Mouse (Mus musculus) lung, embryonic 14.5 days (tissue): ENCODE measurements around the gene Erc2. TPM values are rescaled to one million over a fixed set of nuclear protein-coding genes. Genes with fewer than 3 reads are reported as not detected.

Experiments
- ATAC-seq: fragments of 200-750 bp; cut with Nextera tagmentation; 2 replicates; pipeline ENCODE4 v1.8.0; 2017; ENCODE audit warnings: mild to moderate bottlenecking, moderate TSS enrichment, moderate library complexity; ENCODE audit not compliant: insufficient read depth
- DNase-seq: peaks from one replicate; pipeline ENCODE4 v3.0.0-alpha.2; 2015
- H3K27ac ChIP-seq: fragments of 300-500 bp; sonication (generic); 2 replicates; pipeline ENCODE4 v1.5.1; 2014; ENCODE audit warnings: low read depth, mild to moderate bottlenecking, moderate library complexity
- H3K27me3 ChIP-seq: fragments of 300-500 bp; sonication (generic); 2 replicates; pipeline ENCODE4 v1.6.1; 2014; ENCODE audit warnings: low read length, control low read depth; ENCODE audit not compliant: insufficient read depth
- H3K36me3 ChIP-seq: fragments of 300-500 bp; sonication (generic); 2 replicates; pipeline ENCODE4 v1.6.1; 2014; ENCODE audit warnings: control low read depth; ENCODE audit not compliant: insufficient read depth
- H3K4me1 ChIP-seq: fragments of 300-500 bp; sonication (generic); 2 replicates; pipeline ENCODE4 v1.6.1; 2014; ENCODE audit warnings: antibody characterized with exemption, control low read depth; ENCODE audit not compliant: insufficient read depth
- H3K4me2 ChIP-seq: fragments of 300-500 bp; sonication (generic); 2 replicates; pipeline ENCODE4 v1.6.1; 2014; ENCODE audit warnings: mild to moderate bottlenecking
- H3K4me3 ChIP-seq: fragments of 300-500 bp; sonication (generic); 2 replicates; pipeline ENCODE4 v1.5.1; 2014; ENCODE audit warnings: low read depth, low read length
- H3K9ac ChIP-seq: fragments of 300-500 bp; sonication (generic); 2 replicates; pipeline ENCODE4 v1.6.1; 2014
- H3K9me3 ChIP-seq: fragments of 300-500 bp; sonication (generic); 2 replicates; pipeline ENCODE4 v1.6.1; 2016; ENCODE audit warnings: low read depth, low read length, control low read depth
- CTCF ChIP-seq: IDR thresholded peaks from 2 replicates; pipeline ENCODE4 v1.5.1; 2016; ENCODE audit warnings: antibody characterized with exemption, low read depth
- WGBS: fragments of 180-500 bp; shearing (Covaris S2); extraction: QIAGEN DNeasy Blood & Tissue Kit; methylation state at CpG from one replicate; pipeline ENCODE4 v1.1.7; 2014; 5-methylcytosine and 5-hydroxymethylcytosine counted together
- polyA plus RNA-seq: library from polyadenylated mRNA; unstranded; fragments of >200 nt; fragmentation: Nextera tagmentation; extraction: Ambion mirVana; gene quantifications from 2 replicates; pipeline ENCODE4 v1.2.1, GENCODE M21; 2014

Erc2 gene
- polyA plus RNA-seq, 1 experiment from 2014 or later: 2.1 TPM

DNA sequence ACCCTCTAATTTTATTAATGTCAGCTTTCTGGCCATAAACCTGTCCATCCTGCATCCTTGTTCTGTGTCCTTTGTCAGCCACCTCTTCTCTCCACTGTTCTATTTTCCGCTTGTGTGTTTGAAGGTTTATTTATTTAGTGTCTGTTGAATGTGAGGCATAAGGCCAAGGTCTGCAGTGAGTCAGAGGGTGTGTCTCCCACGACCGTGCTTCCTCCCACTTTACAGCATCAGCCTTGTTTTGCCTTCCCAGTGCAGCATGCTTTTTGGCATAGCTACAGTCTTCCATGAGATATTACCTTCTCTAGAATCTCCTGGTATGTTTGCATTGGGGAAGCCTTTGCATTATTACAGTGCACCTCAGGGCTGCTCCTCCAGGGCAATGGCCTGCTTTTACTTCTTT, 200.8 kb downstream of the Erc2 start:
- H3K27ac ChIP-seq: no peak overlapping the region
- H3K36me3 ChIP-seq: no peaks in the 10 kb centered on the region
- DNase-seq: peak; percentile 17
- no peaks in the 10 kb centered on the region for H3K9me3 ChIP-seq
- no peaks in the 10 kb centered on the region for H3K4me1 ChIP-seq
- WGBS: 16% methylated on average over 3 of the region's 3 CpGs
- H3K4me3 ChIP-seq: no peak overlapping the region
- H3K9ac ChIP-seq: no peak overlapping the region
- H3K4me2 ChIP-seq: no peak overlapping the region
- ATAC-seq: no peak; the same call in 1 of the 2 replicates
- TF ChIP-seq CTCF: no peak
- no peaks in the 10 kb centered on the region for H3K27me3 ChIP-seq

DNA sequence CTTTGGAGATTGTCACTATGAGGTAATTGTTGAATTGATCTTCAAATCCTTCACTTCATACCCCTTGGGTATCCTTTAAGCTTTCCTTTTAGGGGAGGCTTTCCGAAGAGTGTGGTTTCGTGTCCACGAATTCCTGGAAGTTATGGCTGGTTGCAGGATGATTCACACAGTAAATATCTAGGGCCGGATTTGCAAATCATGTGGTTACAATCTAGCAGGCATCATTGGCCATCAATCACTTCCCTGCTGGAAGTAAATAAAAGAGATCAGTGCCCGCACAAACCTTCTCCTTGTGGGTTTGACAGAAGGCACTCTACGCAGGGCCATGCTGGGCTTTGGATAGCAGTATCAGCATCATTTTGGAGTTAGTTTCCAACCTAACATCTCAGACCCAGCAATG, 201.7 kb downstream of the Erc2 start:
- Histone ChIP-seq H3K27me3 (no peaks in the 10 kb centered on the region), H3K4me2 (no peak overlapping the region), H3K9me3 (no peaks in the 10 kb centered on the region), H3K27ac (no peak overlapping the region), H3K9ac (no peak overlapping the region), H3K4me3 (no peak overlapping the region), H3K4me1 (no peaks in the 10 kb centered on the region), H3K36me3 (no peaks in the 10 kb centered on the region)
- WGBS: 71% methylated on average over 6 of the region's 6 CpGs
- ATAC-seq (no peak), DNase-seq (no peak)
- TF ChIP-seq CTCF: no peak

DNA sequence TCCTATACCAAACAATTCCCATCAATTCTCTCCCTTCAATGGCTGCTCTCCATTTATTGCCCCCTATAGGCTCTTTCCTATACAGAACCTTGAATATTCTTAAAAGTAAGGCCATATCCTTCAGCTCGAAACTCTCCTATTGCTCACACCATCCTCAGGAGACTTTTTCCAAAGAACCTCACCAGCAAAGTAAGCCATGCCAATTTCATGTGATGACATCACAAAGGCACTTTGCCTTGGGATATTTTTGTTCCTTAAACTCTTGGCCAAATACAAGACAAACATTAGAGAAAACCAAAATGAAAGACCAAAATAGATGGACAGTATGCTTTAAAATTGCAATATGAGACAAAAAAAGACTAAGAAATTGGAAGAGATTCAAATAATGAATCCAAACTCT, 204.6 kb downstream of the Erc2 start:
- Histone ChIP-seq H3K4me1 (no peaks in the 10 kb centered on the region), H3K9ac (no peak overlapping the region), H3K36me3 (no peaks in the 10 kb centered on the region), H3K4me3 (no peak overlapping the region), H3K9me3 (no peaks in the 10 kb centered on the region), H3K27ac (no peak overlapping the region), H3K4me2 (no peak overlapping the region), H3K27me3 (no peaks in the 10 kb centered on the region)
- whole genome bisulfite sequencing: 84% methylated on average over 1 of the region's 1 CpGs
- ATAC-seq (no peak), DNase-seq (no peak)
- TF ChIP-seq CTCF: no peak

DNA sequence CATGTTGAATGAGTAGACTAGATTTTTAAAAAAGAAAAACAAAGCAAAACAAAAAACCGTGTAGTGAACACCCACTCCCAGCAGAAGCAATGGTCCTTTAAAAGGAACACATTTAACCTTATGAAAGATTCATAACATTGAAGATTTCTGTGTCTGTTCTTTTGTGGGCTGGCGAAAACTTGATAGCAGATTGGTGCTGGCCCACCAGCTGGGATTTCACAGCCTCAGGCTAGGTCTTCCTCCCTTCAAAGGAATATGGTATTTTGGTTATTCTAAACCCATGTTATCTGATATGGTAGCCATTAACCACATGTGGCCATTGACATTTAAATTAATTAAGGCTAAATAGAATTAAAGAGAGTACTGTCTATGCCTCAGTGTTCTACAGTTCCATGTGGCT, 205.9 kb downstream of the Erc2 start:
- ATAC-seq (no peak), DNase-seq (no peak)
- no peaks in the 10 kb centered on the region for H3K4me1 ChIP-seq
- H3K27me3 ChIP-seq: no peaks in the 10 kb centered on the region
- 73% methylated on average over 2 of the region's 2 CpGs for WGBS
- H3K4me3 ChIP-seq: no peak overlapping the region
- TF ChIP-seq CTCF: no peak
- H3K9me3 ChIP-seq: no peaks in the 10 kb centered on the region
- no peaks in the 10 kb centered on the region for H3K36me3 ChIP-seq
- H3K4me2 ChIP-seq: no peak overlapping the region
- no peak overlapping the region for H3K27ac ChIP-seq
- H3K9ac ChIP-seq: no peak overlapping the region

GRCm38 (mm10) chr14:27832196-27832595, 210.0 kb downstream of the Erc2 start:
- Histone ChIP-seq H3K4me3 (no peak overlapping the region), H3K4me1 (no peaks in the 10 kb centered on the region), H3K36me3 (no peaks in the 10 kb centered on the region), H3K9me3 (no peaks in the 10 kb centered on the region), H3K27ac (no peak overlapping the region), H3K9ac (no peak overlapping the region), H3K4me2 (no peak overlapping the region), H3K27me3 (no peaks in the 10 kb centered on the region)
- DNase-seq (no peak), ATAC-seq (no peak)
- no peak for TF ChIP-seq CTCF
- WGBS: 72% methylated on average over 4 of the region's 4 CpGs

- TF ChIP-seq CTCF: no peak
- no peak overlapping the region for H3K9ac ChIP-seq
- H3K27me3 ChIP-seq: no peaks in the 10 kb centered on the region
- DNase-seq: no peak
- H3K4me2 ChIP-seq: no peak overlapping the region
- no peaks in the 10 kb centered on the region for H3K4me1 ChIP-seq
- no peak overlapping the region for H3K4me3 ChIP-seq
- no peaks in the 10 kb centered on the region for H3K36me3 ChIP-seq
- 62% methylated on average over 1 of the region's 1 CpGs for WGBS
- ATAC-seq: no peak
- no peak overlapping the region for H3K27ac ChIP-seq
- H3K9me3 ChIP-seq: no peaks in the 10 kb centered on the region
Measured at GRCm38 (mm10) chr14:27835351-27835750, 213.1 kb downstream of the Erc2 start.

GRCm38 (mm10) chr14:27837601-27838105, 215.4 kb downstream of the Erc2 start:
- Histone ChIP-seq H3K27ac (no peak overlapping the region), H3K9ac (no peak overlapping the region), H3K4me1 (no peaks in the 10 kb centered on the region), H3K4me3 (no peak overlapping the region), H3K36me3 (no peaks in the 10 kb centered on the region), H3K27me3 (no peaks in the 10 kb centered on the region), H3K4me2 (no peak overlapping the region), H3K9me3 (no peaks in the 10 kb centered on the region)
- 71% methylated on average over 6 of the region's 6 CpGs for WGBS
- ATAC-seq (no peak), DNase-seq (no peak)
- no peak for TF ChIP-seq CTCF

- Histone ChIP-seq H3K4me1 (no peaks in the 10 kb centered on the region), H3K4me3 (no peak overlapping the region), H3K9ac (no peak overlapping the region), H3K27me3 (no peaks in the 10 kb centered on the region), H3K9me3 (no peaks in the 10 kb centered on the region), H3K4me2 (no peak overlapping the region), H3K27ac (no peak overlapping the region), H3K36me3 (no peaks in the 10 kb centered on the region)
- no peak for TF ChIP-seq CTCF
- no peak for ATAC-seq
- WGBS: 77% methylated on average over 1 of the region's 1 CpGs
- no peak for DNase-seq
Measured at GRCm38 (mm10) chr14:27840120-27840519, 217.9 kb downstream of the Erc2 start.
